In the genomic region with DNA sequence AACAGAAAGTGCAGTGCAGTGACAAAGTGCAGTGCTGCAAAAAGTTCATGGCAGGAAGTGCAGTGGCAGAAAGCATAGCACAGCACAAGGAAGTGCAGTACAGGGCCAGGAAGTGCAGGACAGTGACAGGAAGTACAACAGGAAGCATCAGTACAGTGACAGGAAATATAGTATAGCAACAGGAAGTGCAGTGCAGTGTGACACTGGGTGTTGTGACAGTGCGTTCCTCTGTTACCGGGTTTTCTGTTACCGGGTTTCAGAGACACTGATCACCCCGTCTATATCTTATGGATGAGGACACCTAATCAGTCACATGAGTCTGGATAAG, we compare ENCODE assay signal across 21 mouse cellular contexts. TPM values are rescaled to one million over a fixed set of nuclear protein-coding genes. Genes with fewer than 3 reads are reported as not detected.
DNase-seq lines count a peak whose midpoint lies in the region; ATAC-seq and TF ChIP-seq lines count a peak whose summit lies in the region.
"Had no signal": no experiment of that assay in that cellular context is flagged by ENCODE, and none has a peak within 500 bp of the region (broad histone marks: within the 10 kb centered on the region; RNA-seq: fewer than 3 reads in every experiment).

No protein-coding gene starts in this region.

- TF ChIP-seq CTCF in intestine, postnatal 0 days (IDR thresholded peaks at IDR 0.05; ENCODE audit: low read depth), result no peak
- TF ChIP-seq CTCF in lung, postnatal 0 days (IDR thresholded peaks at IDR 0.05), result no peak

- H3K4me3 ChIP-seq in intestine, embryonic 14.5 days (ENCODE audit: low read depth, low read length), result no peak overlapping the region
- no peak overlapping the region for H3K4me3 ChIP-seq in intestine, postnatal 0 days (ENCODE audit: low read depth, low read length)
- H3K4me3 ChIP-seq in lung, postnatal 0 days (ENCODE audit: low read depth, low read length), result no peak overlapping the region
- H3K4me3 ChIP-seq in intestine, embryonic 15.5 days (replicated peaks), result no peak overlapping the region
- no peak overlapping the region for H3K4me3 ChIP-seq in stomach, embryonic 16.5 days (replicated peaks; ENCODE audit: low read length)
- H3K4me3 ChIP-seq in midbrain, embryonic 13.5 days (replicated peaks), result no peak overlapping the region
- H3K4me3 ChIP-seq: gastrocnemius, adult 2 months; hindbrain, embryonic 10.5 days; layer of hippocampus, adult 2 months; limb, embryonic 10.5 days; myocyte; neural tube, embryonic 15.5 days had no signal

- H3K36me3 ChIP-seq in intestine, embryonic 14.5 days (ENCODE audit: control insufficient read depth, insufficient read depth, low read length), result peaks cover 18% of the 10 kb centered on the region
- no peaks in the 10 kb centered on the region for H3K36me3 ChIP-seq in intestine, postnatal 0 days (ENCODE audit: control insufficient read depth, insufficient read depth)
- peaks cover 3% of the 10 kb centered on the region; the same call in 1 of the 2 replicates for H3K36me3 ChIP-seq in lung, postnatal 0 days (ENCODE audit: insufficient read depth, low read length)
- H3K36me3 ChIP-seq in intestine, embryonic 15.5 days, result no peaks in the 10 kb centered on the region
- no peaks in the 10 kb centered on the region for H3K36me3 ChIP-seq in stomach, embryonic 16.5 days (ENCODE audit: control insufficient read depth, insufficient read depth, low read length)
- peaks cover 19% of the 10 kb centered on the region for H3K36me3 ChIP-seq in midbrain, embryonic 13.5 days

- no peak overlapping the region for H3K9ac ChIP-seq in intestine, embryonic 14.5 days (ENCODE audit: low read length)
- no peak overlapping the region for H3K9ac ChIP-seq in intestine, postnatal 0 days (ENCODE audit: low read depth, low read length)
- H3K9ac ChIP-seq in lung, postnatal 0 days (replicated peaks; ENCODE audit: low read depth), result no peak overlapping the region
- no peak overlapping the region for H3K9ac ChIP-seq in intestine, embryonic 15.5 days
- no peak overlapping the region for H3K9ac ChIP-seq in stomach, embryonic 16.5 days (ENCODE audit: low read length)
- no peak overlapping the region for H3K9ac ChIP-seq in midbrain, embryonic 13.5 days (replicated peaks)
- H3K9ac ChIP-seq: liver, embryonic 14.5 days; neural tube, embryonic 15.5 days had no signal

- H3K4me1 ChIP-seq in intestine, embryonic 14.5 days (replicated peaks; ENCODE audit: control insufficient read depth, insufficient read depth, low read length), result no peaks in the 10 kb centered on the region
- H3K4me1 ChIP-seq in intestine, postnatal 0 days (replicated peaks; ENCODE audit: control insufficient read depth, insufficient read depth, low read length), result no peaks in the 10 kb centered on the region
- no peaks in the 10 kb centered on the region for H3K4me1 ChIP-seq in lung, postnatal 0 days (ENCODE audit: insufficient read depth, low read depth, low read length)
- no peaks in the 10 kb centered on the region for H3K4me1 ChIP-seq in intestine, embryonic 15.5 days (replicated peaks)
- H3K4me1 ChIP-seq in stomach, embryonic 16.5 days (ENCODE audit: control insufficient read depth, insufficient read depth, low read length), result no peaks in the 10 kb centered on the region
- no peaks in the 10 kb centered on the region for H3K4me1 ChIP-seq in midbrain, embryonic 13.5 days (replicated peaks)
- H3K4me1 ChIP-seq: hindbrain, embryonic 10.5 days; limb, embryonic 10.5 days had no signal

- TF ChIP-seq EP300 in lung, postnatal 0 days (IDR thresholded peaks at IDR 0.05), result no peak

- H3K9me3 ChIP-seq in intestine, embryonic 14.5 days (ENCODE audit: control insufficient read depth, low read length), result peaks cover 4% of the 10 kb centered on the region; the same call in 1 of the 2 replicates
- no peaks in the 10 kb centered on the region for H3K9me3 ChIP-seq in intestine, postnatal 0 days (ENCODE audit: control insufficient read depth)
- H3K9me3 ChIP-seq in lung, postnatal 0 days (ENCODE audit: low read length), result no peaks in the 10 kb centered on the region
- H3K9me3 ChIP-seq in intestine, embryonic 15.5 days, result no peaks in the 10 kb centered on the region
- H3K9me3 ChIP-seq in stomach, embryonic 16.5 days (replicated peaks; ENCODE audit: control insufficient read depth, low read length), result no peaks in the 10 kb centered on the region
- peaks cover 5% of the 10 kb centered on the region; the same call in 1 of the 2 replicates for H3K9me3 ChIP-seq in midbrain, embryonic 13.5 days
- H3K9me3 ChIP-seq: hindbrain, embryonic 10.5 days; limb, embryonic 10.5 days; neural tube, embryonic 15.5 days had no signal

- no peak overlapping the region for H3K27ac ChIP-seq in intestine, embryonic 14.5 days (ENCODE audit: low read depth)
- H3K27ac ChIP-seq in intestine, postnatal 0 days (ENCODE audit: low read depth, low read length), result no peak overlapping the region; the same call in 1 of the 2 replicates
- 0 out of 2 replicates have a peak overlapping the region, but pooled peaks have one; percentile 26 for H3K27ac ChIP-seq in lung, postnatal 0 days (ENCODE audit: low read length)
- no peak overlapping the region for H3K27ac ChIP-seq in intestine, embryonic 15.5 days
- no peak overlapping the region for H3K27ac ChIP-seq in stomach, embryonic 16.5 days (ENCODE audit: low read length)
- H3K27ac ChIP-seq in midbrain, embryonic 13.5 days, result no peak overlapping the region
- H3K27ac ChIP-seq: gastrocnemius, adult 2 months; hindbrain, embryonic 10.5 days; layer of hippocampus, adult 2 months; limb, embryonic 10.5 days; liver, embryonic 14.5 days; neural tube, embryonic 15.5 days had no signal

- no peak overlapping the region for H3K4me2 ChIP-seq in intestine, embryonic 14.5 days (ENCODE audit: low read length)
- no peak overlapping the region for H3K4me2 ChIP-seq in intestine, postnatal 0 days (replicated peaks; ENCODE audit: low read depth)
- no peak overlapping the region for H3K4me2 ChIP-seq in lung, postnatal 0 days (replicated peaks; ENCODE audit: low read depth, low read length)
- no peak overlapping the region for H3K4me2 ChIP-seq in intestine, embryonic 15.5 days (replicated peaks)
- H3K4me2 ChIP-seq in stomach, embryonic 16.5 days (ENCODE audit: low read depth, low read length), result no peak overlapping the region
- H3K4me2 ChIP-seq in midbrain, embryonic 13.5 days (replicated peaks), result no peak overlapping the region
- H3K4me2 ChIP-seq: neural tube, embryonic 15.5 days had no signal

- H3K27me3 ChIP-seq in intestine, embryonic 14.5 days (replicated peaks; ENCODE audit: control insufficient read depth, insufficient read depth, low read length), result no peaks in the 10 kb centered on the region
- no peaks in the 10 kb centered on the region for H3K27me3 ChIP-seq in intestine, postnatal 0 days (replicated peaks; ENCODE audit: control insufficient read depth, insufficient read depth, low read length)
- no peaks in the 10 kb centered on the region for H3K27me3 ChIP-seq in lung, postnatal 0 days (replicated peaks; ENCODE audit: insufficient read depth, low read length)
- H3K27me3 ChIP-seq in intestine, embryonic 15.5 days (replicated peaks), result no peaks in the 10 kb centered on the region
- no peaks in the 10 kb centered on the region for H3K27me3 ChIP-seq in stomach, embryonic 16.5 days (ENCODE audit: control insufficient read depth, insufficient read depth, low read length)
- H3K27me3 ChIP-seq in midbrain, embryonic 13.5 days, result no peaks in the 10 kb centered on the region
- H3K27me3 ChIP-seq: neural tube, embryonic 15.5 days had no signal

- DNase-seq in intestine, embryonic 14.5 days (ENCODE audit: low spot score), result no peak
- no peak for DNase-seq in lung, postnatal 0 days (ENCODE audit: low spot score)
- no peak for DNase-seq in lung, postnatal 36 days
- no peak for DNase-seq in gastrocnemius, adult 8-10 months (ENCODE audit: low spot score in 2 of 2)
- DNase-seq: cerebellum, postnatal 10 days; gastrocnemius, adult 2 months; heart, adult 18-20 months; kidney, adult 9 months; lung, postnatal 14 days; midbrain, embryonic 14.5 days; retina, postnatal 1 day had no signal

- ATAC-seq in intestine, embryonic 14.5 days (replicated peaks; ENCODE audit: low FRiP score, low TSS enrichment, low read depth), result 0 out of 2 replicates have a peak, but pooled peaks have one; percentile 51
- ATAC-seq in intestine, postnatal 0 days, result no peak; the same call in 1 of the 2 replicates
- 0 out of 2 replicates have a peak, but pooled peaks have one; percentile 19 for ATAC-seq in lung, postnatal 0 days
- ATAC-seq in intestine, embryonic 15.5 days, result peak; percentile 39; the same call in 1 of the 2 replicates
- ATAC-seq in stomach, embryonic 16.5 days (ENCODE audit: insufficient read depth, low FRiP score), result 0 out of 2 replicates have a peak, but pooled peaks have one; percentile 10
- no peak for ATAC-seq in midbrain, embryonic 13.5 days

- 96% methylated on average over 4 of the region's 4 CpGs for WGBS in intestine, embryonic 14.5 days
- WGBS in intestine, postnatal 0 days, result 97% methylated on average over 4 of the region's 4 CpGs
- WGBS in lung, postnatal 0 days, result 98% methylated on average over 4 of the region's 4 CpGs
- 99% methylated on average over 4 of the region's 4 CpGs for WGBS in intestine, embryonic 15.5 days
- WGBS in stomach, embryonic 16.5 days, result 97% methylated on average over 4 of the region's 4 CpGs
- WGBS in midbrain, embryonic 13.5 days, result 96% methylated on average over 4 of the region's 4 CpGs

RNA-seq across cellular contexts. Expression of a gene that starts 38.1 kb away (rescaled TPM):
- polyA plus RNA-seq in intestine, embryonic 14.5 days (2014; fragmentation: Nextera tagmentation; extraction: Ambion mirVana), result 7.4 and 9.3 TPM in 2 replicates
- polyA plus RNA-seq in intestine, postnatal 0 days (2015; fragmentation: Nextera tagmentation; extraction: Ambion mirVana), result 2.5 and 2.6 TPM in 2 replicates
- polyA plus RNA-seq in lung, postnatal 0 days (2015; fragmentation: Nextera tagmentation; extraction: Ambion mirVana), result 4.5 and 5.2 TPM in 2 replicates
- polyA plus RNA-seq in intestine, embryonic 15.5 days (2015; fragmentation: Nextera tagmentation; extraction: Ambion mirVana), result 4.1 and 4.6 TPM in 2 replicates
- polyA plus RNA-seq in stomach, embryonic 16.5 days (2015; fragmentation: Nextera tagmentation; extraction: Ambion mirVana), result 5.5 and 5.7 TPM in 2 replicates
- 10.0 and 10.2 TPM in 2 replicates for polyA plus RNA-seq in midbrain, embryonic 13.5 days (2015; fragmentation: Nextera tagmentation; extraction: Ambion mirVana)
- 1 to 10 TPM; 3.8 to 5.8 (median 4.7) TPM for total RNA-seq in gastrocnemius, adult 8-10 months (2022)

Comparison
In these comparisons a context has a peak if more than half of its experiments do, and no peak if none do; other contexts are left out.
1. ATAC-seq: peak in intestine, embryonic 14.5 days (single experiment), lung, postnatal 0 days (single experiment), intestine, embryonic 15.5 days (single experiment) and stomach, embryonic 16.5 days (single experiment); none in intestine, postnatal 0 days (single experiment) and midbrain, embryonic 13.5 days (single experiment).